Mouse (Mus musculus): ENCODE results near the gene Scn3b.

Scn3b gene

GRCm38 (mm10) chr9:40269880-40270279 is 863 bp downstream of the Scn3b start:
- DNase-seq, result no peak

DNA sequence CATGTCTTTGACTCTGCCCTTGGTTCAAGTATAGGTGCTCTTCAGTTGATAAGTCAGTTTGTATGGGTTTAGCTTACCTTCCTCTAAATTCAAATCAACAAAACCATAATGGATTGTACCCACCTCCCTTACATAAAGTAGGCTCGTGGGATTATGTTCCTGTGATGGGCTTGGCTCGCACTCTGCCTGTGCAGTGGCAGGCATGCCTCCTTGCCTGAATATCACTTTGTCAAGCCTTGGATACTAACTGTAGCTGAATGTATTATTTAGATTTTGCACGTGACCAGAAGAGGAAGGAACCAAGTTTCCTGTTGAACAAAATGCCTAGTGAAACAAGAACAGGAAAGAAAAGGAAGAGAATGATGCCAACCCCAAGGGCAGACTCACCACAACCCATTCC is 2.1 kb downstream of the Scn3b start:
- DNase-seq, result no peak

GRCm38 (mm10) chr9:40272822-40273221 is 3.8 kb downstream of the Scn3b start:
- no peak for DNase-seq

DNA sequence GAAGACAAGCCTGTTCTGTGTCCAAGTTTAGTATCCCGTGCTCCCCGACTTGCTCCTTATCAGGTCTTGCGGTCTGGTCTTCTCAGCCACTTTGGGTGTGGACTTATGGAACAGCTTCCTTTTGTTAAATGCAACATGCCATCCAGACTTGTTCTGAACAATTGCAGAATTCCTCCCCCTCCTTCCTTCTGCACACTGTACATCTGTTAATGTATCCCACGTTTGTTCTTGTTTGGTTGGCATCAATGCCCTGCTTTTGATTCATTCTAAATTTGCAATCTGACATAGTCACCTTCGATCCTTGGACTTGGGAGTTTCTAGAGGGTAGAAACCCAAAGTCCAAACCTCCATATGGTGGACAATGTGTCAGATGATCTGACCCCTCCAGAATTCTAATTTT is 6.9 kb downstream of the Scn3b start:
- DNase-seq, result no peak

- no peak for DNase-seq
Measured at GRCm38 (mm10) chr9:40277671-40278070, 8.7 kb downstream of the Scn3b start.

- DNase-seq, result no peak
Measured at GRCm38 (mm10) chr9:40279438-40279837, 10.4 kb downstream of the Scn3b start.

- no peak for DNase-seq
Measured at GRCm38 (mm10) chr9:40282968-40283367, 14.0 kb downstream of the Scn3b start.

DNA sequence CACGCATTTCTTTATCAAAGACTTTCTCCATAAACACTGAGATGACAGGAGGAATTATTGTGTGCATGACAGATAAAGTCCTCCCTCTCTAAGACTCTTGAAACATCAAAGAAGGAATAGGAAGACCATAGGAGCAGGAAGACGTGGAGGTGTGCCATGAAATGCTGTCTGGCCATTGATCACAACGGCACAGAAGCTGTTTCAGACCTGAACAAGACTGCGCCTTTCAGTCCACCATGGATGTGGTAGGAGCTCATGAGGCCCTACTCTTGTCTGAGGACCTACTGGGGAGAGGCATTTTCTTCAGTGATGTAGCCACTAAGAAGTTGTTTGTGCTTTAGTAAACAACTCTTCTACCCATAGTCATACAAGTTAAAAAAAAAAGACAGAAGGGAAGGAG is 23.5 kb downstream of the Scn3b start:
- DNase-seq, result no peak

GRCm38 (mm10) chr9:40293286-40293685 is 24.3 kb downstream of the Scn3b start:
- DNase-seq, result no peak

DNA sequence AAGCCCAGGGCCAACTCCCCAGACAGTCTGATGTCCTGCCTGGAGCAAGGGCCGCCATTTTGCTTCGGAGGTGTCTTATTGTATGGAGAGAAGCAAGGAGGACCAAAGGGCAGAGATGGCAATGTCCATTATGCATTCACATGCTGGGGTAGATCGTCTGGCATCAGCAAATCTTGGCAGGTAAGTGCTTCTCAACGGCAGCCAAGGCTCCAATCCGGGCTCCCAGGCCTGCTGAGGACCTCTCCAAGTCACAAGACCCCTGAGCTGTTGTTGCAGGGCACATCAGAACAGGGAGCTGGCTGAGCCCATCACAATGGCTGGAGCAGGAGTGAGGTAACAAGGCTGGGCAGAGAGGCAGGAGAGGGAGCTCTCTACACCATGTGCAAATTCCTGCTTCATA is 24.7 kb downstream of the Scn3b start:
- no peak for DNase-seq

DNA sequence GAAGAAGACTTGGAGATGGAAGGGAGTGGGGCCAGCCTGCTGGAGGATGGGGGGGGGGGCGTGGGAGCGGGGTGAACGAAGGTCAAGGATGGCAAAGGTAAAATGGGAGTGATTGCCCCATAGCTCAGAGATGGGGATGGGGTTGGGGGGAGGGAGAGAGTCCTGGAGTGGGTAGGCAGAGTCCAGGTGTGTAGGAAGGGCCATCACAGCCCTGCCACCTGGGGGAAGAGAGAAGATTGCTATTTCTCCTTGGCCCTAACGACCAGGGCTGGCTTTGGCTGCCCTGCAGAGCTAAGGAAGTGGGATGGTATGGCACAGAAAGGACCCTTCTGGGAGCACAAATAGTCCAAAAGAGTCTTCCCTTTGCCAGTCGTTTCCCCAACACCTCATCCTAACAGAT is 25.2 kb downstream of the Scn3b start:
- no peak for DNase-seq

DNA sequence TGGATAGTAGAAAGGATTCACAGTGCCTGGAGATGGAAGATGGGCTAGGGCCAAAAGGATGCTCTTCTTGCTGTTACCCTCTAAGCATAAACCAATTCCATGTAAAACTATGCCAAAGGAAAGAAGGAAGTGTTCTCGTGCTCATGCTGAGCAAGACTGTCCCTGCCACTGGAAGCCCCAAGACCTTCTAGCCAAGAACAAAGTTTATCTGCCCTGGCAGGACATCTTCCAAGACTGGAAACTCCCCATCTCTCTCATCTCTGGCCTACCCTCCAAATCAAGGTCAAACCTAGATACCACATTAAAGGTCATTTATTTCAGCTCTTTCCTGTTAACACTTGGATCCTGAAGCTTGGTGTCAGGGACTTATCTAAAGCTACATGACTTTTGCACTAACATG is 25.8 kb downstream of the Scn3b start:
- DNase-seq, result no peak

DNA sequence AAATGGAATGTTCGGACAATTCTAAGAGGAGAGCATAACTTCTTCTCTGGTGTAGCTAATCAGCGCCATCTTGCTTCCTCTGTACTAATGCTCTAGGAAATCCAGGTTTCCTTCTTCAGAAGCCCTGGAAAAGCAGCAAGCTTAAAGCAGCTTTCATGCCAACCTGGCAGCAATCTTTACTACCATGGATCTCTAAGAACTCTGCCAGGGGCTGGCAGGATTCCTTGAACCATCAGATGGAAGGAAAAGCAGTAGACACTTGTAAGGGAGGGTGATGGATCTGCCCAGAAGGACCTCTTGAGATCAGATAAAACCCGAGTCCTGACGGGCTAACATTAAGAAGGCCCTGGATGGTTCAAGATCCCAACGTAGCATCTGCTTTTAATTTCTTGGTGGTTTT is 27.2 kb downstream of the Scn3b start:
- peak; percentile 37 for DNase-seq

GRCm38 (mm10) chr9:40297969-40298368 is 29.0 kb downstream of the Scn3b start:
- DNase-seq, result no peak

DNA sequence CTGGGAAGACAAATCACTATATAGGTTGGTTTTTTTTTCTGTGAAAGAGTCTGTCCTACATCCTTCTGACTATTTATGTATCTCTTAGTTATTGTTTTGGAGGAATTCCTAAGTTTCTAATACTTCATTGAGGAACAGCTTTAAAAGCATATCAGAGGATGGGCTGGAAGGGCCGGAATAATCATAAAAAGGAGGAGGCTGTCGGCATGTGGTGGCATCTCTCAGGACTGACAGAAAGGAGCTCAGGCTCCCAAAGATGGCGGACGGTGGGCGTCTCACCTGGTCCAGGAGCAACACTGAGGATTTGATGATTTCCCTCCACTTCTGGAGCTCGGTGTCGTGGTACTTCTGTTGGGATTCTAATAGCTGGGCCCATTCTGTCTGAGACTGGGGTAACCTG is 30.3 kb downstream of the Scn3b start:
- DNase-seq, result no peak

DNA sequence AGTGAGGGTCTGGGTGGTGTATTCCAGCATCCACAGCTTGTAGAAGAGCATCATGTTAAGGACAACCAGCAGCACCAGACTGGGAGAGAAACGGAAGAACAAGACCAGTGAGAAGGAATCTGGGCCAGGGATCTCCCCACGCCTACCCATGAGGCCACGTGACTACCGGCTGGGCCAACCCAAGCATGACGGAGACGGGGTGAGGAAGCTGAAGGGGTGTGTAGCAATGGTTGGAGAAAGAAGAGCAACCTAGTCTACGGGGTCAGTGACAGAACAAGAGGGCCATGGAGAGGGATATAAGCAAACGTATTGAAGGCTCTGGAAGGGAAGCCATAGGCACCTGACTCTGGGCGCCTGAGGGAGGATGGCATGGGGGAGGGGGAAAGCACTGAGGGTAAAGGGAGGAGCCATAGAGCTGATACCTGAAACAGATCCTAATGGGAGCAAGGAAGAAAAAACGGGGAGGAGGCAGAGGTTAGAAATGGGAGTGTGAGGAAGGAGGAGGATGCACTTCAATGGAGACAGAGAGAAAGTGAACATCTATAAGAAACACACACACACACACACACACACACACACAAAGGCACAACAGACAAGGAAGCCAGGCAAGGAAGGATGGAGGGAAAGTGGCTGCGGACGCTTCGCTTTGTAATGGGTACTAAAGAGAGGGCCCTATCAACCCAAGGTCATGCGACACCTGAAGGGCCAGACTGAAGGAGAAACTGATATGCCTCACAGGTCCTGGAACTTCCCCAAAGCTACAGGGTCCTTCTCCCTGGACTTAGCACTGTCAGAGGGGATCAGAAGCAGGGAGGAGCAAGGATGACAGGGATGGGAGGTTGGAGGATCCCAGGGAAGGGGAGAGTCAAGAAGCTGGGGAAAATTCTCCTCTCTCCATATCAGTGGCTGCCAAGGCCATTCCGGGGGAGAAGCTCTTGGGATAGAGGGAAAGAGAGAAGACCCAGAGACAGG is 31.3 kb downstream of the Scn3b start:
- no peak for DNase-seq

GRCm38 (mm10) chr9:40301475-40301874 is 32.5 kb downstream of the Scn3b start:
- no peak for DNase-seq

DNA sequence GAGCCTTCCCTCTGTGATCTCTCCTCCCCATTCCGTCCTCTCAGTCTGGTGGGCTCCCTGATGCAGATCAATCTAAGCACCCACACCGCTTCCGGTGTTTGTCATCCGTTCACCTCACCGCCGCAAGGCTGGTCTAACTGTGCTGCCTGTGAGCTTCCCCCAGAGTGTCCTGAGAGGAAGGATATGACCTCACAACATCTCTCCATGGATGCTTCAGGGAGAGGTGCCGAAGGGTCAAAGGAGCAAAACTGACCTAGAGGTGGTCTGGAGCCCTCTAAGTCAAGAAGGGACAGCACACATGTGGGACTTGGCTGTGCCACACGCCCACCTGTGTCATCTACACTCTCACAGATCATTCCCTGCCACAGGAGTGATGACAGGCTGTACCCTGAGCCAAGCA is 33.4 kb downstream of the Scn3b start:
- DNase-seq, result no peak

GRCm38 (mm10) chr9:40304243-40304642 is 35.2 kb downstream of the Scn3b start:
- DNase-seq, result no peak

GRCm38 (mm10) chr9:40307311-40307710 is 38.3 kb downstream of the Scn3b start:
- DNase-seq, result no peak

DNA sequence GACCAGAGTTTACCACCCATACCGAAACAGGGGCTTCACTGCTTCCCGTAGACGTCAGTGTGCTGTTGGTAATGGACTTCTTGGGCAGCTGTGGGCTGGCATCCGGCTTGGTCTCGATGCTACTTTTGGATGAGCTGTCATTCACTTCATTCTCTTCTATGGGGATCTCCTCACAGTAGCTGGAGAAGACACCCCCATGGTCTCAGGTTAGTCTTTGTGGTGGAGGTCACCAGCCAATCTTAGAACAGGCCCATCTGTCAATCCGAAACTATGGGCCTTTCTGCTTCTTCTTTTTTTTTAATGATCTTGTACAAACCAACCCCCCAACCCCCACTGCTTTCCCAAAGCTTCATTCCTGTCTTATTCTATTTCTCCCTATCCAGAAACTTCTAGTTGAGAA is 40.9 kb downstream of the Scn3b start:
- DNase-seq, result no peak

GRCm38 (mm10) chr9:40311813-40312212 is 42.8 kb downstream of the Scn3b start:
- DNase-seq, result no peak

DNA sequence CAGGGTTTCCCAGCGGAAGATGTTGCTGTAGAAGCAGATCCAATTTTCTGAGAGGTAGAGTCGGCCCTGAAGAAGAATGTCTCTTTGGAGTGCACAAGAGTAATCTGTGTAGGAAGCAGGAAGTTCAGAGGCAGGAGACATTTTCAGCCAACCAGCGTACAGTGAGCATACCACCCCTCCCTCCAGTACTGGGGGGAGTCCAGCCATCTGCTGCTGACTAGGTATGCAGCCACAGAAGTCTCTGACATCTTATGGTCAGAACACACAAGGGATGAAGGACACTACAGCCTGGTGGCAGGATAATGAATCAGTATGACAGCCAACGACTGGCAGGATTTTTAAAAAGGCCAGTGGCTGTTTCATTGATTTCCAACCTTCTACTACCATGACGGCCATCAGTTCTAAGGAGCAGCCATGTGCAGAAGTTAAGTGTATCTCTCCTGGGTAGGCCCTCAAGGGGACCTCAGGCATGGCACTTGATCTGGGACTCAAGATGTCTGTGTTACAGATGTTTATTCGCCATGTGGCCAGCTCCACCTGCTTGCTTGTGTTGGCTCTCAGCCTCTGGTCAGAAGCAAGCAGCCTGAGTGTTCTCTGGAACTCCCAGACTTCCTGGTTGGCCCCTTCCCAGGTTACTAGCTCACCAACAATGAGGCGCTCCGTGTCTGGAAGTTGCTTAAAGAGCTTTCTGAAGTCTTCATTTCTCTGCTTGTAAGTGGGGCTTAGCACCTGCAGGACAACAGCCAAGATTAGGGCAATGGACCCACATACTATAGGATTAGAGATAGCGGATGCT is 48.0 kb downstream of the Scn3b start:
- DNase-seq, result no peak

- DNase-seq, result no peak
Measured at GRCm38 (mm10) chr9:40317735-40318134, 48.7 kb downstream of the Scn3b start.

Data from right cerebral cortex, postnatal 14 days (tissue).